Comparison of ENCODE assay signal across 19 mouse cellular contexts in the genomic region with DNA sequence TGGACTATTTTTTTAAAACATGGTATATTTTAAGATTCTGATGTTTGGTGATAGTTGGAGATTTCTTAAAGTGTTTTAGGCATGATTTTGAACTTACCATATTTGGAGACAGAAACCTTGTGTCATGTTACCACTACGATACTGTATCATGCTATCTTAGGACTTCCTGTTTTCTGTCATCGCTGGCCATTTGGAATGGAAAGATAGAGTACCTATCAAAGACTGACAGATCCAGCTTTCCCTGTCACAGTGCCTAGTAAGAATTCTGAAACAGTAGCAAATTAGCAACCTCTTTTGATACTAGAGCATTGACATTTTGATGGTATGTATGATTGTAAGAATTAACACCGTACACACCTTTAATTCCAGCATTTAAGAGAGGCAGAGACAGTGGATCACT. TPM values are rescaled to one million over a fixed set of nuclear protein-coding genes. Genes with fewer than 3 reads are reported as not detected.
DNase-seq lines count a peak whose midpoint lies in the region; ATAC-seq and TF ChIP-seq lines count a peak whose summit lies in the region.
"Had no signal": no experiment of that assay in that cellular context is flagged by ENCODE, and none has a peak within 500 bp of the region (broad histone marks: within the 10 kb centered on the region; RNA-seq: fewer than 3 reads in every experiment).

No protein-coding gene starts in this region.

- H3K27ac ChIP-seq in lung, embryonic 16.5 days (ENCODE audit: low read length): peak overlapping the region; percentile 31; the same call in 1 of the 2 replicates
- H3K27ac ChIP-seq in liver, embryonic 12.5 days: peak overlapping the region; percentile 90
- H3K27ac ChIP-seq in intestine, postnatal 0 days (ENCODE audit: low read depth, low read length): no peak overlapping the region; the same call in 1 of the 2 replicates
- no peak overlapping the region for H3K27ac ChIP-seq in kidney, adult 2 months (ENCODE audit: insufficient read depth, low read depth, low read length)
- no peak overlapping the region for H3K27ac ChIP-seq in cerebellum, adult 2 months (ENCODE audit: insufficient read depth, low read length)
- H3K27ac ChIP-seq: heart, embryonic 13.5 days; hindbrain, embryonic 10.5 days; midbrain, embryonic 12.5 days had no signal

- peaks cover 23% of the 10 kb centered on the region for H3K4me1 ChIP-seq in lung, embryonic 16.5 days (replicated peaks; ENCODE audit: control insufficient read depth, insufficient read depth, low read length)
- peaks cover 21% of the 10 kb centered on the region for H3K4me1 ChIP-seq in lung, adult 2 months (ENCODE audit: control insufficient read depth, insufficient read depth, low read length)
- peaks cover 73% of the 10 kb centered on the region for H3K4me1 ChIP-seq in liver, embryonic 12.5 days
- H3K4me1 ChIP-seq in intestine, postnatal 0 days (replicated peaks; ENCODE audit: control insufficient read depth, insufficient read depth, low read length): no peaks in the 10 kb centered on the region
- peaks cover 14% of the 10 kb centered on the region; the same call in 1 of the 2 replicates for H3K4me1 ChIP-seq in kidney, adult 2 months (ENCODE audit: control insufficient read depth, insufficient read depth, low read length)
- H3K4me1 ChIP-seq in cerebellum, adult 2 months (ENCODE audit: control insufficient read depth, insufficient read depth, low read length): peaks cover 24% of the 10 kb centered on the region

- H3K27me3 ChIP-seq in lung, embryonic 16.5 days (ENCODE audit: control insufficient read depth, insufficient read depth, low read depth, low read length): no peaks in the 10 kb centered on the region
- no peaks in the 10 kb centered on the region for H3K27me3 ChIP-seq in liver, embryonic 12.5 days (replicated peaks)
- H3K27me3 ChIP-seq in intestine, postnatal 0 days (replicated peaks; ENCODE audit: control insufficient read depth, insufficient read depth, low read length): no peaks in the 10 kb centered on the region
- H3K27me3 ChIP-seq in kidney, adult 2 months (replicated peaks; ENCODE audit: control insufficient read depth, insufficient read depth, low read length): no peaks in the 10 kb centered on the region
- H3K27me3 ChIP-seq in cerebellum, adult 2 months (ENCODE audit: control insufficient read depth, insufficient read depth, low read length): no peaks in the 10 kb centered on the region
- H3K27me3 ChIP-seq: heart, embryonic 13.5 days; midbrain, embryonic 12.5 days had no signal

- no peaks in the 10 kb centered on the region for H3K9me3 ChIP-seq in lung, embryonic 16.5 days (ENCODE audit: control insufficient read depth, low read length)
- H3K9me3 ChIP-seq in liver, embryonic 12.5 days (replicated peaks): no peaks in the 10 kb centered on the region
- H3K9me3 ChIP-seq in intestine, postnatal 0 days (ENCODE audit: control insufficient read depth): no peaks in the 10 kb centered on the region
- H3K9me3 ChIP-seq: heart, embryonic 13.5 days; hindbrain, embryonic 10.5 days; midbrain, embryonic 12.5 days had no signal

- no peak overlapping the region for H3K4me2 ChIP-seq in lung, embryonic 16.5 days (ENCODE audit: low read depth, low read length)
- peak overlapping the region; percentile 60 for H3K4me2 ChIP-seq in liver, embryonic 12.5 days
- H3K4me2 ChIP-seq in intestine, postnatal 0 days (replicated peaks; ENCODE audit: low read depth): no peak overlapping the region
- H3K4me2 ChIP-seq: heart, embryonic 13.5 days; midbrain, embryonic 12.5 days had no signal

- 71% methylated on average over 3 of the region's 3 CpGs for WGBS in lung, embryonic 16.5 days
- WGBS in lung, adult 2 months: 49% methylated on average over 3 of the region's 3 CpGs
- WGBS in liver, embryonic 12.5 days (ENCODE audit: insufficient replicate concordance): 26% methylated on average over 3 of the region's 3 CpGs
- WGBS in intestine, postnatal 0 days: 66% methylated on average over 3 of the region's 3 CpGs
- 73% methylated on average over 3 of the region's 3 CpGs for WGBS in kidney, adult 2 months
- WGBS in cerebellum, adult 2 months: 88% methylated on average over 3 of the region's 3 CpGs

- no peak for TF ChIP-seq POLR2A in lung, adult 2 months (IDR thresholded peaks at IDR 0.05; ENCODE audit: borderline replicate concordance, extremely low read depth, low read depth, low read length)
- no peak for TF ChIP-seq POLR2A in kidney, adult 2 months (IDR thresholded peaks at IDR 0.05; ENCODE audit: low read depth, low read length)
- no peak for TF ChIP-seq POLR2A in cerebellum, adult 2 months (IDR thresholded peaks at IDR 0.05; ENCODE audit: borderline replicate concordance, insufficient read depth, low read length)

- ATAC-seq in lung, embryonic 16.5 days (ENCODE audit: low read depth): no peak
- ATAC-seq in liver, embryonic 12.5 days: peak; percentile 81
- peak; percentile 77 for ATAC-seq in megakaryocyte-erythroid progenitor cell, adult 5-6 weeks (replicated peaks; ENCODE audit: low FRiP score, low TSS enrichment, poor library complexity, severe bottlenecking)
- ATAC-seq in intestine, postnatal 0 days: no peak
- ATAC-seq: forebrain, postnatal 0 days had no signal

- DNase-seq in lung, adult 2 months: no peak
- peak; percentile 84 for DNase-seq in c-Kit-positive CD71-positive TER-119-positive erythroid progenitor cells, embryonic 14.5 days (ENCODE audit: low spot score)
- DNase-seq in kidney, adult 2 months: no peak
- no peak for DNase-seq in cerebellum, adult 2 months
- DNase-seq: cerebellum, adult 18-20 months; embryo, embryonic 11 days; forebrain, postnatal 0 days; gastrocnemius, postnatal 36 days; kidney, postnatal 14 days; layer of hippocampus, adult 9-11 months; lung, adult 18-20 months had no signal

- no peak for TF ChIP-seq CTCF in lung, adult 2 months (IDR thresholded peaks at IDR 0.05; ENCODE audit: insufficient read depth, low read length)
- TF ChIP-seq CTCF in intestine, postnatal 0 days (IDR thresholded peaks at IDR 0.05; ENCODE audit: low read depth): no peak
- no peak for TF ChIP-seq CTCF in kidney, adult 2 months (conservative IDR thresholded peaks at IDR 0.05; ENCODE audit: insufficient read depth, insufficient read length, low read depth, low read length)
- TF ChIP-seq CTCF in cerebellum, adult 2 months (IDR thresholded peaks at IDR 0.05; ENCODE audit: borderline replicate concordance, insufficient read depth, low read depth, low read length): no peak

- no peak overlapping the region for H3K4me3 ChIP-seq in lung, embryonic 16.5 days (ENCODE audit: low read length)
- no peak overlapping the region for H3K4me3 ChIP-seq in lung, adult 2 months (replicated peaks; ENCODE audit: extremely low read depth, low read depth, low read length)
- H3K4me3 ChIP-seq in liver, embryonic 12.5 days: peak overlapping the region; percentile 26
- H3K4me3 ChIP-seq in intestine, postnatal 0 days (ENCODE audit: low read depth, low read length): no peak overlapping the region
- no peak overlapping the region for H3K4me3 ChIP-seq in kidney, adult 2 months (ENCODE audit: insufficient read depth, low read depth, low read length)
- no peak overlapping the region for H3K4me3 ChIP-seq in cerebellum, adult 2 months (replicated peaks; ENCODE audit: insufficient read depth, low read depth, low read length)
- H3K4me3 ChIP-seq: heart, embryonic 13.5 days; hindbrain, embryonic 10.5 days; midbrain, embryonic 12.5 days; myocyte had no signal

- no peaks in the 10 kb centered on the region for H3K36me3 ChIP-seq in lung, embryonic 16.5 days (ENCODE audit: control insufficient read depth, insufficient read depth, low read length)
- peaks cover 9% of the 10 kb centered on the region; the same call in 1 of the 2 replicates for H3K36me3 ChIP-seq in liver, embryonic 12.5 days
- H3K36me3 ChIP-seq in intestine, postnatal 0 days (ENCODE audit: control insufficient read depth, insufficient read depth): no peaks in the 10 kb centered on the region; the same call in 1 of the 2 replicates
- H3K36me3 ChIP-seq in kidney, adult 2 months (ENCODE audit: control insufficient read depth, insufficient read depth, low read length): no peaks in the 10 kb centered on the region
- H3K36me3 ChIP-seq: heart, embryonic 13.5 days; hindbrain, embryonic 10.5 days; midbrain, embryonic 12.5 days had no signal

- no peak overlapping the region for H3K9ac ChIP-seq in lung, embryonic 16.5 days (ENCODE audit: low read length)
- peak overlapping the region; percentile 55 for H3K9ac ChIP-seq in liver, embryonic 12.5 days
- H3K9ac ChIP-seq in intestine, postnatal 0 days (ENCODE audit: low read depth, low read length): no peak overlapping the region
- H3K9ac ChIP-seq: forebrain, postnatal 0 days; heart, embryonic 13.5 days; midbrain, embryonic 12.5 days had no signal

RNA-seq across cellular contexts. Expression of gene Cnst, which starts 5.2 kb away (rescaled TPM):
- 18.0 and 18.9 TPM in 2 replicates for polyA plus RNA-seq in lung, embryonic 16.5 days (2015; fragmentation: Nextera tagmentation; extraction: Ambion mirVana)
- 16.2 and 22.5 TPM in 2 replicates for polyA plus RNA-seq in lung, adult 2 months (2012; rRNA removed)
- 17.8 and 18.7 TPM in 2 replicates for polyA plus RNA-seq in liver, embryonic 12.5 days (2016; fragmentation: Nextera tagmentation; extraction: Ambion mirVana)
- total RNA-seq in megakaryocyte-erythroid progenitor cell, adult 5-6 weeks (2014; fragmentation: Nextera tagmentation): 18.3 and 21.0 TPM in 2 replicates
- 16.3 and 18.4 TPM in 2 replicates for total RNA-seq in megakaryocyte-erythroid progenitor cell, adult 5-6 weeks (2017)
- polyA plus RNA-seq in intestine, postnatal 0 days (2015; fragmentation: Nextera tagmentation; extraction: Ambion mirVana): 8.4 and 9.4 TPM in 2 replicates
- polyA plus RNA-seq in kidney, adult 2 months (2012; rRNA removed): 11.1 and 11.6 TPM in 2 replicates
- 45.1 and 49.8 TPM in 2 replicates for polyA plus RNA-seq in cerebellum, adult 2 months (2012; rRNA removed)

RNA-seq across cellular contexts. Expression of gene Tfb2m, which starts 5.3 kb away (rescaled TPM):
- polyA plus RNA-seq in lung, embryonic 16.5 days (2015; fragmentation: Nextera tagmentation; extraction: Ambion mirVana): 32.0 and 33.6 TPM in 2 replicates
- polyA plus RNA-seq in lung, adult 2 months (2012; rRNA removed): 6.6 and 8.4 TPM in 2 replicates
- 13.2 and 17.7 TPM in 2 replicates for polyA plus RNA-seq in liver, embryonic 12.5 days (2016; fragmentation: Nextera tagmentation; extraction: Ambion mirVana)
- 30.4 and 44.8 TPM in 2 replicates for total RNA-seq in megakaryocyte-erythroid progenitor cell, adult 5-6 weeks (2014; fragmentation: Nextera tagmentation)
- 57.7 and 77.9 TPM in 2 replicates for total RNA-seq in megakaryocyte-erythroid progenitor cell, adult 5-6 weeks (2017)
- polyA plus RNA-seq in intestine, postnatal 0 days (2015; fragmentation: Nextera tagmentation; extraction: Ambion mirVana): 19.1 and 21.8 TPM in 2 replicates
- 14.9 and 18.8 TPM in 2 replicates for polyA plus RNA-seq in kidney, adult 2 months (2012; rRNA removed)
- 22.6 and 23.5 TPM in 2 replicates for polyA plus RNA-seq in cerebellum, adult 2 months (2012; rRNA removed)

RNA-seq across cellular contexts. Expression of gene Smyd3, which starts 33.5 kb away (rescaled TPM):
- polyA plus RNA-seq in lung, embryonic 16.5 days (2015; fragmentation: Nextera tagmentation; extraction: Ambion mirVana): 16.8 and 19.1 TPM in 2 replicates
- polyA plus RNA-seq in lung, adult 2 months (2012; rRNA removed): 2.8 and 4.7 TPM in 2 replicates
- 9.5 and 9.7 TPM in 2 replicates for polyA plus RNA-seq in liver, embryonic 12.5 days (2016; fragmentation: Nextera tagmentation; extraction: Ambion mirVana)
- 32.2 and 48.9 TPM in 2 replicates for total RNA-seq in megakaryocyte-erythroid progenitor cell, adult 5-6 weeks (2014; fragmentation: Nextera tagmentation)
- total RNA-seq in megakaryocyte-erythroid progenitor cell, adult 5-6 weeks (2017): 22.6 and 25.8 TPM in 2 replicates
- 11.3 and 12.2 TPM in 2 replicates for polyA plus RNA-seq in intestine, postnatal 0 days (2015; fragmentation: Nextera tagmentation; extraction: Ambion mirVana)
- 4.0 and 5.2 TPM in 2 replicates for polyA plus RNA-seq in kidney, adult 2 months (2012; rRNA removed)
- 17.3 and 18.3 TPM in 2 replicates for polyA plus RNA-seq in cerebellum, adult 2 months (2012; rRNA removed)

Comparison
In these comparisons a context has a peak if more than half of its experiments do, and no peak if none do; other contexts are left out.
1. ATAC-seq: peak in liver, embryonic 12.5 days (single experiment) and megakaryocyte-erythroid progenitor cell, adult 5-6 weeks (single experiment); none in lung, embryonic 16.5 days (single experiment) and intestine, postnatal 0 days (single experiment).
2. H3K27ac ChIP-seq: peak in lung, embryonic 16.5 days (single experiment) and liver, embryonic 12.5 days (single experiment); none in intestine, postnatal 0 days (single experiment), kidney, adult 2 months (single experiment) and cerebellum, adult 2 months (single experiment).